In genomic region chr6:145448361-145448760, GRCm38 (mm10) we compare ENCODE assay signal across 21 mouse cellular contexts.
"Had no signal": no experiment of that assay in that cellular context is flagged by ENCODE, and none has a peak within 500 bp of the region (broad histone marks: within the 10 kb centered on the region; RNA-seq: fewer than 3 reads in every experiment).

No protein-coding gene starts in this region.

- ATAC-seq: liver, embryonic 12.5 days; midbrain, embryonic 13.5 days had no signal

- H3K4me3 ChIP-seq: kidney, embryonic 15.5 days; left cerebral cortex, adult 2 months; limb, embryonic 12.5 days; liver, embryonic 12.5 days; liver, embryonic 15.5 days; lung, embryonic 15.5 days; midbrain, embryonic 13.5 days had no signal

- DNase-seq: kidney, adult 8-10 months; kidney, postnatal 14 days; kidney, postnatal 4 days; layer of hippocampus, postnatal 36 days; liver; lung, adult 18-20 months; right cerebral cortex, adult 18-20 months; right cerebral cortex, postnatal 14 days; right cerebral cortex, postnatal 4 days; thymus, adult 2 months; thymus, postnatal 14 days; thymus, postnatal 4 days had no signal

- H3K9me3 ChIP-seq: kidney, embryonic 15.5 days; limb, embryonic 12.5 days; liver, embryonic 12.5 days; liver, embryonic 15.5 days; lung, embryonic 15.5 days; midbrain, embryonic 13.5 days had no signal

- H3K36me3 ChIP-seq: kidney, embryonic 15.5 days; limb, embryonic 12.5 days; liver, embryonic 12.5 days; liver, embryonic 15.5 days; lung, embryonic 15.5 days; midbrain, embryonic 13.5 days had no signal

- H3K9ac ChIP-seq: kidney, embryonic 15.5 days; limb, embryonic 12.5 days; liver, embryonic 12.5 days; liver, embryonic 15.5 days; lung, embryonic 15.5 days; midbrain, embryonic 13.5 days had no signal

- H3K27me3 ChIP-seq: kidney, embryonic 15.5 days; limb, embryonic 12.5 days; liver, embryonic 12.5 days; liver, embryonic 15.5 days; lung, embryonic 15.5 days; midbrain, embryonic 13.5 days had no signal

- H3K4me1 ChIP-seq: liver, embryonic 12.5 days; liver, embryonic 15.5 days had no signal

- H3K4me2 ChIP-seq: kidney, embryonic 15.5 days; limb, embryonic 12.5 days; liver, embryonic 12.5 days; liver, embryonic 15.5 days; lung, embryonic 15.5 days; midbrain, embryonic 13.5 days had no signal

- H3K27ac ChIP-seq: kidney, embryonic 15.5 days; left cerebral cortex, adult 2 months; limb, embryonic 12.5 days; liver, embryonic 12.5 days; liver, embryonic 15.5 days; lung, embryonic 15.5 days; macrophage; midbrain, embryonic 13.5 days; stomach, postnatal 0 days had no signal
